Mouse (Mus musculus): Measurements from ENCODE around the gene Sema3b.
"Not testable (repeated sequence)": the region's sequence is repeated elsewhere in the genome, so short reads cannot be mapped to it uniquely, and the experiment has no call there.

Sema3b gene

GRCm38 (mm10) chr9:107587833-107588639 is 21.0 kb downstream of the Sema3b start:
- no peak for DNase-seq

GRCm38 (mm10) chr9:107586974-107587832 is 21.8 kb downstream of the Sema3b start, which contains the start of gene Ifrd2:
TSS of gene Ifrd2 (plus strand) at chr9:107587642.
- DNase-seq: peak; percentile 99

GRCm38 (mm10) chr9:107586504-107586903 is 22.5 kb downstream of the Sema3b start:
- no peak for DNase-seq

GRCm38 (mm10) chr9:107583174-107583573 is 25.9 kb downstream of the Sema3b start:
- DNase-seq: no peak

- no peak for DNase-seq
These were observed 26.4 kb downstream of the Sema3b start for GRCm38 (mm10) chr9:107582509-107583062.

GRCm38 (mm10) chr9:107581584-107581983 is 27.4 kb downstream of the Sema3b start:
- DNase-seq: no peak

GRCm38 (mm10) chr9:107580501-107581317 is 28.3 kb downstream of the Sema3b start, which contains the start of gene Hyal3:
TSS of gene Hyal3 (plus strand) at chr9:107580818.
- DNase-seq: peak; percentile 93

GRCm38 (mm10) chr9:107579023-107579900 is 29.8 kb downstream of the Sema3b start:
- peak; percentile 71 for DNase-seq

- no peak for DNase-seq
These were observed 30.4 kb downstream of the Sema3b start, which contains the start of gene Naa80 for GRCm38 (mm10) chr9:107578587-107578986. TSS of gene Naa80 (plus strand) at chr9:107578887.

- no peak for DNase-seq
These were observed 31.2 kb downstream of the Sema3b start for GRCm38 (mm10) chr9:107577871-107578270.

GRCm38 (mm10) chr9:107576357-107577107 is 32.5 kb downstream of the Sema3b start, which contains the start of gene Hyal1:
TSS of gene Hyal1 (plus strand) at chr9:107576927.
- no peak for DNase-seq

GRCm38 (mm10) chr9:107575579-107576356 is 33.3 kb downstream of the Sema3b start:
- no peak for DNase-seq

GRCm38 (mm10) chr9:107573774-107574173 is 35.3 kb downstream of the Sema3b start:
- DNase-seq: not testable (repeated sequence)

- DNase-seq: no peak
These were observed 36.7 kb downstream of the Sema3b start for GRCm38 (mm10) chr9:107572327-107572662.

- DNase-seq: no peak
These were observed 37.3 kb downstream of the Sema3b start for GRCm38 (mm10) chr9:107571534-107572326.

- no peak for DNase-seq
These were observed 38.2 kb downstream of the Sema3b start for GRCm38 (mm10) chr9:107570845-107571244.

- DNase-seq: no peak
These were observed 39.0 kb downstream of the Sema3b start for GRCm38 (mm10) chr9:107570016-107570415.

- DNase-seq: no peak
These were observed 39.8 kb downstream of the Sema3b start for GRCm38 (mm10) chr9:107569270-107569669.

Data from layer of hippocampus, adult 9-11 months (tissue).